12 mouse cellular contexts compared by ENCODE assay signal in the genomic region with DNA sequence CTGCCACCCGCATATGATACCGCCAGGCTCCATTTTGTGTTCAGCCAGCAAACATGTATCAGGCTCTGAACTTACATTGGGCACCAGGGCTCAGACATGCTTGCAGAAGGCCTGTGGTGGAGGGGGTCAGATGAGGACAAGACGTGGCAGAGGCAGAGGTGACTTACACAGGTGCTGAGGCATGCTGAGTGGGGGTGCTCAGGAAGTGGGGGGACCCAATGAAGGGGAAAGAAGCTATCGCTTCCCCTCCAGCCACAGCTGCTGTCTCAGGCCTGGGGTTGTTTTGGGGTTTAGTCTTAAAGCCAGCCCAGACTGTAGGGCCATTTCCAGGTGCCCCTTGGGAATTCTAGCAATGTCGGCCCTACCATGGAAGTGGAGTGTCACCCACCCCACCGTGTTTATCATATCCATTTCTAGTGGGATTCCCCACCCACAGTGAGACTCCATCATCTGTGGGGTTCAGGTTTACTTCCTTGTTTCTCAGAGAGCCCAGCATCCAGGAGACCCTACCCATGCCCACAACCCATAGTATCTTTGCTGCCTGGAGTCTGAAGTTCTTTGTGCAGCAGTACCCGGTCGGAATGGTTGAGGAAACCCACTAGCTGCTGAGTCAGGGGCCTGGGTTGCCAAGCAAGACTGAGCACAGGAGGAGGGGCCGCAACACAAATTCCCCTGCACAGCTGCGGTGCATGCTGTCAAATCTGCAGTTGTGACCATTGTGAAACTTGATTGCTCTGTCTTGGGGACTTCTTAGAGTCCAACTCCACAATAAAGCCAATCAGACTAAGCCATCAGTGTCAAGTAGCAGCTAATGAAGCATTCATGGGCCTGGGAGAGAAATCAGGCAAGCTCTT. TPM values are rescaled to one million over a fixed set of nuclear protein-coding genes. Genes with fewer than 3 reads are reported as not detected.
A peak's percentile ranks its signal among the peaks of the same experiment; 100 is the strongest.
DNase-seq lines count a peak whose midpoint lies in the region; ATAC-seq and TF ChIP-seq lines count a peak whose summit lies in the region.
"Had no signal": no experiment of that assay in that cellular context is flagged by ENCODE, and none has a peak within 500 bp of the region (broad histone marks: within the 10 kb centered on the region; RNA-seq: fewer than 3 reads in every experiment).

No protein-coding gene starts in this region.

- DNase-seq in kidney, adult 9 months: no peak
- DNase-seq in brain, embryonic 14.5 days (ENCODE audit: low read depth): peak; percentile 88
- peak; percentile 17 to 36 for DNase-seq in spleen, postnatal 14 days (ENCODE audit: low spot score in 2 of 2)
- DNase-seq in adrenal gland, adult 2 months: no peak
- DNase-seq in left cerebral cortex, postnatal 36 days (ENCODE audit: low spot score in 2 of 2): no peak
- no peak for DNase-seq in left cerebral cortex, adult 8-10 months (ENCODE audit: low spot score in 2 of 2)

- peaks cover 18% of the 10 kb centered on the region for H3K4me1 ChIP-seq in kidney, embryonic 15.5 days
- H3K4me1 ChIP-seq: limb, embryonic 10.5 days had no signal

- TF ChIP-seq POLR2A in brain, embryonic 14.5 days (IDR thresholded peaks at IDR 0.05; ENCODE audit: borderline replicate concordance, extremely low read depth, insufficient read depth, insufficient read length, poor library complexity, severe bottlenecking): no peak

- H3K36me3 ChIP-seq in kidney, embryonic 15.5 days: no peaks in the 10 kb centered on the region
- H3K36me3 ChIP-seq: embryonic facial prominence, embryonic 12.5 days; limb, embryonic 10.5 days had no signal

- intact Hi-C loops in left cerebral cortex, postnatal 36 days (cut with DNase I): loop anchor here (5.0 kb wide), 1 partner anchor 427 kb away; no protein-coding TSS in a partner anchor

- ATAC-seq in kidney, embryonic 15.5 days (replicated peaks; ENCODE audit: low FRiP score): peak; percentile 13; the same call in 1 of the 2 replicates
- ATAC-seq in granulocyte monocyte progenitor cell, adult 5-6 weeks (replicated peaks; ENCODE audit: poor library complexity, severe bottlenecking): peak; percentile 10; the same call in 1 of the 2 replicates

- H3K27me3 ChIP-seq in kidney, embryonic 15.5 days: no peaks in the 10 kb centered on the region; the same call in 1 of the 2 replicates
- H3K27me3 ChIP-seq: embryonic facial prominence, embryonic 12.5 days had no signal

- 64% methylated on average over 10 of the region's 10 CpGs for WGBS in kidney, embryonic 15.5 days

- no peak for TF ChIP-seq CTCF in brain, embryonic 14.5 days (IDR thresholded peaks at IDR 0.05; ENCODE audit: borderline replicate concordance, extremely low read depth, insufficient read depth, insufficient read length)

- no peak overlapping the region for H3K27ac ChIP-seq in kidney, embryonic 15.5 days
- H3K27ac ChIP-seq: embryonic facial prominence, embryonic 12.5 days; limb, embryonic 10.5 days had no signal

- H3K9ac ChIP-seq in kidney, embryonic 15.5 days: no peak overlapping the region
- H3K9ac ChIP-seq: embryonic facial prominence, embryonic 12.5 days had no signal

- H3K9me3 ChIP-seq in kidney, embryonic 15.5 days (replicated peaks): no peaks in the 10 kb centered on the region
- H3K9me3 ChIP-seq: embryonic facial prominence, embryonic 12.5 days; limb, embryonic 10.5 days had no signal

- H3K4me3 ChIP-seq in kidney, embryonic 15.5 days (replicated peaks): no peak overlapping the region
- H3K4me3 ChIP-seq: embryonic facial prominence, embryonic 12.5 days; limb, embryonic 10.5 days had no signal

- H3K4me2 ChIP-seq in kidney, embryonic 15.5 days: no peak overlapping the region
- H3K4me2 ChIP-seq: embryonic facial prominence, embryonic 12.5 days had no signal

RNA-seq across cellular contexts. Expression of a gene that starts 10.8 kb away (rescaled TPM):
- polyA plus RNA-seq in kidney, embryonic 15.5 days (2015; fragmentation: Nextera tagmentation; extraction: Ambion mirVana): 2.8 and 3.1 TPM in 2 replicates
- 2.5 TPM in 1 of 2 replicates, not detected in the other for polyA plus RNA-seq in brain, embryonic 14.5 days (2012; rRNA removed)
- not detected in 2 replicates for total RNA-seq in granulocyte monocyte progenitor cell, adult 5-6 weeks (2014; fragmentation: Nextera tagmentation)
- total RNA-seq in granulocyte monocyte progenitor cell, adult 5-6 weeks (2017): not detected in 2 replicates
- total RNA-seq in adrenal gland, adult 2 months (2021): not detected
- polyA plus RNA-seq in adrenal gland, adult 2 months (2012; rRNA removed): not detected in 2 replicates
- total RNA-seq in left cerebral cortex, postnatal 36 days (2021): not detected
- total RNA-seq in left cerebral cortex, adult 8-10 months (2022): not detected
- total RNA-seq: gastrocnemius, adult 8-10 months; heart, postnatal 25 days had no signal
- polyA plus RNA-seq: embryonic facial prominence, embryonic 12.5 days; limb, embryonic 10.5 days had no signal

RNA-seq across cellular contexts. Expression of a gene that starts 32.1 kb away (rescaled TPM):
- 5.0 and 8.9 TPM in 2 replicates for polyA plus RNA-seq in kidney, embryonic 15.5 days (2015; fragmentation: Nextera tagmentation; extraction: Ambion mirVana)
- 0.16 TPM in 1 of 2 replicates, not detected in the other for polyA plus RNA-seq in brain, embryonic 14.5 days (2012; rRNA removed)
- not detected in 2 replicates for total RNA-seq in granulocyte monocyte progenitor cell, adult 5-6 weeks (2014; fragmentation: Nextera tagmentation)
- total RNA-seq in granulocyte monocyte progenitor cell, adult 5-6 weeks (2017): not detected in 2 replicates
- not detected for total RNA-seq in adrenal gland, adult 2 months (2021)
- not detected in 2 replicates for polyA plus RNA-seq in adrenal gland, adult 2 months (2012; rRNA removed)
- not detected for total RNA-seq in left cerebral cortex, postnatal 36 days (2021)
- total RNA-seq in left cerebral cortex, adult 8-10 months (2022): under 1 TPM in 1 of 4 experiments, not detected in 3; 0.68 TPM
- total RNA-seq: gastrocnemius, adult 8-10 months; heart, postnatal 25 days had no signal
- polyA plus RNA-seq: embryonic facial prominence, embryonic 12.5 days; limb, embryonic 10.5 days had no signal

Comparison
In these comparisons a context has a peak if more than half of its experiments do, and no peak if none do; other contexts are left out.
1. DNase-seq: peak in brain, embryonic 14.5 days (single experiment) and spleen, postnatal 14 days (2 of 2); none in kidney, adult 9 months (single experiment), adrenal gland, adult 2 months (single experiment), left cerebral cortex, postnatal 36 days (0 of 2) and left cerebral cortex, adult 8-10 months (0 of 2).